ENCODE assay signal across 21 mouse cellular contexts in the genomic region with DNA sequence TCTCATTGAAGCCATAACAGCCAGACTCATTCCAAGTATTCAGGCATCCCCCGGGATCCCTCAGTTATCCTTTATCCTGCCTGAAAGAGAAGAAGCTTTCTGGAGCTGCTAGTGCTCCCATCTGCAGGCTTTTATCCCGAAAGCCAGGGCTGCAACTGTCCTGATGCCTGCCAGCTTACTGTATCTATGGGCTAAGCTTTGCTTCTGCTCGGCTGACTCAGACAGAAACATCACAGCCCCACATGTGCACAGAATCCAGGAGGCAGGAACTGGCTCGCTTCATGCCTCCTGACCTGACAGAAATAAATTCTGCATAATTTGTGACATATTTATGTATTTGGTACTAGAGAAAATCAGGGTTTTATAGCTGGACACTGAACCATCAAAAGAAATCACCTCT.
DNase-seq lines count a peak whose midpoint lies in the region; ATAC-seq lines count a peak whose summit lies in the region.
"Had no signal": no experiment of that assay in that cellular context is flagged by ENCODE, and none has a peak within 500 bp of the region (broad histone marks: within the 10 kb centered on the region; RNA-seq: fewer than 3 reads in every experiment).

No protein-coding gene starts in this region.

- DNase-seq in heart, adult 8-10 months (ENCODE audit: low spot score): peak; percentile 0
- no peak for DNase-seq in heart, postnatal 14 days
- no peak for DNase-seq in midbrain, embryonic 14.5 days
- DNase-seq in adrenal gland, postnatal 14 days: no peak
- DNase-seq: adrenal gland, postnatal 25 days; cerebellum, adult 9-10 months; kidney, postnatal 36 days; layer of hippocampus, adult 9-11 months; retina, postnatal 1 day; thymus, adult 2 months had no signal

- no peaks in the 10 kb centered on the region for H3K9me3 ChIP-seq in midbrain, embryonic 15.5 days
- H3K9me3 ChIP-seq in midbrain, embryonic 14.5 days (ENCODE audit: control insufficient read depth, low read length): no peaks in the 10 kb centered on the region
- no peaks in the 10 kb centered on the region for H3K9me3 ChIP-seq in hindbrain, embryonic 16.5 days (ENCODE audit: control insufficient read depth, low read length)
- H3K9me3 ChIP-seq: embryonic facial prominence, embryonic 15.5 days; forebrain, embryonic 10.5 days; limb, embryonic 12.5 days; neural tube, embryonic 15.5 days had no signal

- H3K27ac ChIP-seq in midbrain, embryonic 15.5 days: 0 out of 2 replicates have a peak overlapping the region, but pooled peaks have one; percentile 34
- no peak overlapping the region for H3K27ac ChIP-seq in midbrain, embryonic 14.5 days (replicated peaks; ENCODE audit: low read depth, low read length)
- peak overlapping the region; percentile 63 for H3K27ac ChIP-seq in brown adipose tissue, adult 24 weeks (replicated peaks; ENCODE audit: low read depth, low read length)
- 0 out of 2 replicates have a peak overlapping the region, but pooled peaks have one; percentile 16 for H3K27ac ChIP-seq in hindbrain, embryonic 16.5 days (ENCODE audit: low read depth, low read length)
- H3K27ac ChIP-seq: embryonic facial prominence, embryonic 15.5 days; forebrain, embryonic 10.5 days; limb, embryonic 12.5 days; liver, embryonic 14.5 days; neural tube, embryonic 15.5 days had no signal

- H3K9ac ChIP-seq in midbrain, embryonic 15.5 days: no peak overlapping the region
- H3K9ac ChIP-seq in midbrain, embryonic 14.5 days (replicated peaks; ENCODE audit: low read length): no peak overlapping the region
- H3K9ac ChIP-seq in hindbrain, embryonic 16.5 days (ENCODE audit: low read depth, low read length): no peak overlapping the region
- H3K9ac ChIP-seq: embryonic facial prominence, embryonic 15.5 days; limb, embryonic 12.5 days; liver, embryonic 14.5 days; neural tube, embryonic 15.5 days had no signal

- no peak overlapping the region for H3K4me3 ChIP-seq in midbrain, embryonic 15.5 days
- no peak overlapping the region for H3K4me3 ChIP-seq in midbrain, embryonic 14.5 days (replicated peaks; ENCODE audit: low read depth, low read length)
- no peak overlapping the region for H3K4me3 ChIP-seq in brown adipose tissue, adult 24 weeks (ENCODE audit: insufficient read depth, low read depth, low read length)
- H3K4me3 ChIP-seq in hindbrain, embryonic 16.5 days (ENCODE audit: low read length): no peak overlapping the region
- H3K4me3 ChIP-seq: embryonic facial prominence, embryonic 15.5 days; forebrain, embryonic 10.5 days; limb, embryonic 12.5 days; neural tube, embryonic 15.5 days had no signal

- WGBS in midbrain, embryonic 15.5 days: 64% methylated on average over 4 of the region's 4 CpGs
- 71% methylated on average over 4 of the region's 4 CpGs for WGBS in midbrain, embryonic 14.5 days
- 47% methylated on average over 4 of the region's 4 CpGs for WGBS in hindbrain, embryonic 16.5 days

- no peak overlapping the region for H3K4me2 ChIP-seq in midbrain, embryonic 15.5 days
- H3K4me2 ChIP-seq in midbrain, embryonic 14.5 days (ENCODE audit: low read length): no peak overlapping the region
- no peak overlapping the region for H3K4me2 ChIP-seq in hindbrain, embryonic 16.5 days (ENCODE audit: low read length)
- H3K4me2 ChIP-seq: embryonic facial prominence, embryonic 15.5 days; limb, embryonic 12.5 days; neural tube, embryonic 15.5 days had no signal

- ATAC-seq in midbrain, embryonic 15.5 days (replicated peaks): peak; percentile 65; the same call in 1 of the 2 replicates
- no peak for ATAC-seq in midbrain, embryonic 14.5 days (ENCODE audit: low FRiP score, low TSS enrichment)
- ATAC-seq in hindbrain, embryonic 16.5 days: peak; percentile 76
- ATAC-seq: activated CD4-positive, CD25-positive, alpha-beta regulatory T cell, adult 4 months; intestine, embryonic 16.5 days; Patski had no signal

- H3K27me3 ChIP-seq in midbrain, embryonic 15.5 days (replicated peaks): no peaks in the 10 kb centered on the region
- no peaks in the 10 kb centered on the region for H3K27me3 ChIP-seq in midbrain, embryonic 14.5 days (ENCODE audit: control insufficient read depth, insufficient read depth, low read length)
- no peaks in the 10 kb centered on the region for H3K27me3 ChIP-seq in hindbrain, embryonic 16.5 days (replicated peaks; ENCODE audit: control insufficient read depth, insufficient read depth, low read length)
- H3K27me3 ChIP-seq: embryonic facial prominence, embryonic 15.5 days; limb, embryonic 12.5 days; neural tube, embryonic 15.5 days had no signal

- H3K36me3 ChIP-seq in midbrain, embryonic 15.5 days (replicated peaks): no peaks in the 10 kb centered on the region
- no peaks in the 10 kb centered on the region for H3K36me3 ChIP-seq in midbrain, embryonic 14.5 days (ENCODE audit: control insufficient read depth, insufficient read depth, low read length)
- H3K36me3 ChIP-seq in hindbrain, embryonic 16.5 days (ENCODE audit: control insufficient read depth, insufficient read depth, low read length): no peaks in the 10 kb centered on the region
- H3K36me3 ChIP-seq: embryonic facial prominence, embryonic 15.5 days; forebrain, embryonic 10.5 days; limb, embryonic 12.5 days; neural tube, embryonic 15.5 days had no signal

- intact Hi-C loops in heart, postnatal 14 days (cut with DNase I): no loop called here

- H3K4me1 ChIP-seq in midbrain, embryonic 15.5 days: peaks cover 6% of the 10 kb centered on the region
- H3K4me1 ChIP-seq in midbrain, embryonic 14.5 days (ENCODE audit: control insufficient read depth, insufficient read depth, low read length): no peaks in the 10 kb centered on the region; the same call in 1 of the 2 replicates
- H3K4me1 ChIP-seq in brown adipose tissue, adult 24 weeks (ENCODE audit: control insufficient read depth, insufficient read depth, insufficient read length, low read length): peaks cover 3% of the 10 kb centered on the region; the same call in 1 of the 2 replicates
- peaks cover 11% of the 10 kb centered on the region for H3K4me1 ChIP-seq in hindbrain, embryonic 16.5 days (ENCODE audit: control insufficient read depth, insufficient read depth, low read depth, low read length)
- H3K4me1 ChIP-seq: embryonic facial prominence, embryonic 15.5 days; forebrain, embryonic 10.5 days; limb, embryonic 12.5 days had no signal
